Mouse (Mus musculus) CD4-positive naive resting alpha-beta T cell, adult 57 days (primary cell): Measurements from ENCODE around the gene Prkaa1. TPM values are rescaled to one million over a fixed set of nuclear protein-coding genes. Genes with fewer than 3 reads are reported as not detected.

ENCODE experiments used
- total RNA-seq: library from RNA; stranded (reverse); gene quantifications from one replicate; pipeline ENCODE4 v1.2.4, GENCODE M21; 2023

Gene Prkaa1
- 22.7 TPM for total RNA-seq

GRCm38 (mm10) chr15:5143361-5144020, at the start of gene Prkaa1:
Gene Prkaa1 (plus strand): TSS chr15:5143861.

GRCm38 (mm10) chr15:5107686-5108654, 35.7 kb upstream of the Prkaa1 start, which contains the start of gene Card6:
Gene Card6 (minus strand): TSS chr15:5108539.

GRCm38 (mm10) chr15:5116270-5117030, 27.2 kb upstream of the Prkaa1 start, which contains the start of gene Rpl37:
Gene Rpl37 (plus strand): TSS chr15:5116645.

GRCm38 (mm10) chr15:5185366-5186292, 42.0 kb downstream of the Prkaa1 start, which contains the start of gene Ttc33:
Gene Ttc33 (plus strand): TSS chr15:5185525.

Other genes with a start within 250 kb of the Prkaa1 start
- not detected for gene Mroh2b, start 245.1 kb upstream of the Prkaa1 start, total RNA-seq
- not detected for gene C7, start 80.1 kb upstream of the Prkaa1 start, total RNA-seq
- gene Card6, start 35.3 kb upstream of the Prkaa1 start, total RNA-seq = 102 TPM
- gene Rpl37, start 27.2 kb upstream of the Prkaa1 start, total RNA-seq = 945 TPM
- gene Ttc33, start 41.7 kb downstream of the Prkaa1 start, total RNA-seq = 18.7 TPM
- gene Ptger4, start 100.3 kb downstream of the Prkaa1 start, total RNA-seq = 51.7 TPM